Mouse (Mus musculus): ENCODE data around the gene Synj1. TPM values are rescaled to one million over a fixed set of nuclear protein-coding genes. Genes with fewer than 3 reads are reported as not detected.

Synj1 gene
- polyA plus RNA-seq, 1 experiment from 2014 or later: 16.2 TPM

DNA sequence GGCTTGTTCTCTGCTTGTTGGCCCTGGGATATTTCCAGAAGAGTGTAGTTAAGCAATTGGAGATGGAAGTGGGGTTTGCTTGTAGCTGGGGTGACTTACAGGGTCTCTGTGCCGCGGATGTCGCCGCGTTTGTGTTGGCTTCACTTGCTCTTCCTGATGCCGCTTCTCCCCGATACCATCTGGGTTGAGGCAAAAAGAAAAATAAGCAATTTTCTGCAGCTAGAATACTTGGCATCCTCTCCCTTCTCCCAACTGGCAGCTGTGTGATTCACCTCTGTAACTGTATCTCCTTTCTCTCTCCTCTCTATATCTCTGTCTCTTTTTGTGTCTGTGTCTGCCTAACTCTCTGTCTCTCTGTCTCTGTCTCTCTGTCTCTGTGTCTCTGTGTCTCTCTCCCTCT, 118.1 kb downstream of the Synj1 start:
- DNase-seq (ENCODE audit: low spot score): no peak

- no peak for DNase-seq (ENCODE audit: low spot score)
These were observed 119.0 kb downstream of the Synj1 start for GRCm38 (mm10) chr16:90892081-90892480.

DNA sequence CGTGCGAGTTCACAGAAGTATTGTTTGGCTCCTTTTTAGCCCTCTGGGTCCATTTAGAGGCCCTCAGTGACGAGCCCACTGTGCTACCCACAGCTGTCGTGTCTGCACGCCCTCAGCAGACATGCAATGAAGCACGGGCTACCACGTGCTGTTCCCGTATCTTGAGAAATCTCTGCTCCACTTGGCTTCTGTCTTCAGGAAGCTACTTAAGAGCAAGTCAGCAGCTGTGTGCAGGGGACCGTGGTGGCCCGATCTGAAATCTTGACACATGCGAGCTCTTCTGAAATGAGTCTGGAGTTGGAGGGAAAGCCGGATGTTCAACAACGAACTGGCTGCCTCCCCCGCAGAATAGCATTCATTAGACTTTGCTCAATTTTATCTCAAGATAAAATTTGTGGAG, 119.5 kb downstream of the Synj1 start:
- no peak for DNase-seq (ENCODE audit: low spot score)

DNA sequence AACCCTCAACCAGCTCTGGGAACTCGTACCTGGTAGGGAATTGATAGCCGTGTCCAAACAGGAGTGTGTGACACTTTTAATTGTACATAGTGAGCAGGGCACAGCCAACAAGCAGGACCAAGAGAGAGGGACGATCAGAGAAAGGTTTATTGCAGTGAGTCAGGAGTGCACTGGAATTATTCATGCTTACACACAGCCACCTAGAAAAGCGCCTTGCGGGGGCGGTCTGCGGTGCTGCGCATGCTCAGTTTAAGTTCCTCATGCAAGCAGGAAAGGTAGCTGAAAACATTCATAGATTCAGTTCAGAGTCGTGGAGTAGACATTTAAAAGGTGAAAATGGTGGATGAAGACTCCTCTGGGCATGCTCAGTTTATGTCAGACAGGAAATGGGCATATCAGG, 120.4 kb downstream of the Synj1 start:
- no peak for DNase-seq (ENCODE audit: low spot score)

Small RNA genes lying within 50 kb of the gene (microRNA-seq; reads per million reads assigned to microRNA genes)
- gene Gm22933 (ENCODE audit: borderline number of aligned reads): not detected

Other genes with a start within 250 kb of the Synj1 start
- gene Urb1, start 200.9 kb downstream of the Synj1 start, polyA plus RNA-seq (2015; fragmentation: Nextera tagmentation; extraction: Ambion mirVana): 6.0 and 6.2 TPM in 2 replicates
- gene Eva1c, start 184.6 kb downstream of the Synj1 start, polyA plus RNA-seq (2015; fragmentation: Nextera tagmentation; extraction: Ambion mirVana): 0.35 and 0.62 TPM in 2 replicates
- 61.4 and 62.9 TPM in 2 replicates for gene Cfap298, start 76.2 kb downstream of the Synj1 start, polyA plus RNA-seq (2015; fragmentation: Nextera tagmentation; extraction: Ambion mirVana)
- gene Paxbp1, start 33.2 kb upstream of the Synj1 start, polyA plus RNA-seq (2015; fragmentation: Nextera tagmentation; extraction: Ambion mirVana): 38.9 and 42.5 TPM in 2 replicates
- gene 4932438H23Rik, start 83.8 kb upstream of the Synj1 start, polyA plus RNA-seq (2015; fragmentation: Nextera tagmentation; extraction: Ambion mirVana): 0.14 and 0.31 TPM in 2 replicates
- 0.05 TPM in 1 of 2 replicates, not detected in the other for gene Olig2, start 214.1 kb upstream of the Synj1 start, polyA plus RNA-seq (2015; fragmentation: Nextera tagmentation; extraction: Ambion mirVana)

Measured in thymus, postnatal 0 days (tissue).